Mouse (Mus musculus) testis, adult 2 months (tissue): Measurements from ENCODE around the gene Mettl26.

ENCODE experiments used
- CTCF ChIP-seq: fragments of 200-500 bp; IDR thresholded peaks from 2 replicates; pipeline ENCODE4 v1.5.1; 2012; ENCODE audit warnings: low read depth, mild to moderate bottlenecking, inconsistent platforms, low read length, moderate library complexity; ENCODE audit not compliant: control insufficient read depth, insufficient read depth, insufficient replicate concordance
- POLR2A ChIP-seq: fragments of 200-500 bp; IDR thresholded peaks from 2 replicates; pipeline ENCODE4 v1.6.1; 2012; ENCODE audit warnings: low read depth, mild to moderate bottlenecking, inconsistent platforms, low read length, moderate library complexity; ENCODE audit not compliant: control insufficient read depth

- TF ChIP-seq POLR2A (no peak), CTCF (no peak; the same call in 1 of the 2 replicates)
Measured at GRCm38 (mm10) chr17:25885636-25886035, 10.8 kb downstream of the Mettl26 start.
